Mouse (Mus musculus): Measurements from ENCODE around the gene Tceal3.
"Not testable (repeated sequence)": the region's sequence is repeated elsewhere in the genome, so short reads cannot be mapped to it uniquely, and the experiment has no call there.

The Tceal3 gene

GRCm38 (mm10) chrX:136590199-136590896, at the start of gene Tceal3:
Gene Tceal3 (plus strand): TSS chrX:136590842.
- DNase-seq (ENCODE audit: low spot score) = peak; percentile 54

GRCm38 (mm10) chrX:136543956-136544355, 46.7 kb upstream of the Tceal3 start, which contains the start of gene Kir3dl2:
Gene Kir3dl2 (minus strand): TSS chrX:136544056.
- DNase-seq (ENCODE audit: low spot score) = not testable (repeated sequence)

DNA sequence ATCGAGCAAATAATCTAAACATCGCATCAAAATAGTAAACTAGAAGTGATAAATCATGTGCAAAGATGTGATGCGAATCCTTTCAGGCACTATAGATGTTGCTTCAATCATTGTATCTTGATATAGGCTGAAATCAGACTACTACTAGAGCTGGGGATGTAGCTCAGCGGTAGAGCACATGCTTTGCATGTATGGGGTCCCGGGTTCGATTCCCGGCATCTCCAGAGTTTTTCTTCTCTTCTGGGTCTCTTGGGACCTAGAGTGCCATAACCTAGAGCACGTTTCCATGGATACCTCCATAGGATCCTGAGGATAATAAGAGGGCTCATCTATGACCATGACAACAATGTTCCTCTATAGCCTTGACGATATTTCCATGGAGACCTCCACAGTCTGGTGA, 21.5 kb upstream of the Tceal3 start:
- DNase-seq (ENCODE audit: low spot score) = not testable (repeated sequence)

GRCm38 (mm10) chrX:136584617-136585016, 6.0 kb upstream of the Tceal3 start:
- DNase-seq (ENCODE audit: low spot score) = no peak

GRCm38 (mm10) chrX:136590897-136591257, 235 bp downstream of the Tceal3 start:
- no peak for DNase-seq (ENCODE audit: low spot score)

DNA sequence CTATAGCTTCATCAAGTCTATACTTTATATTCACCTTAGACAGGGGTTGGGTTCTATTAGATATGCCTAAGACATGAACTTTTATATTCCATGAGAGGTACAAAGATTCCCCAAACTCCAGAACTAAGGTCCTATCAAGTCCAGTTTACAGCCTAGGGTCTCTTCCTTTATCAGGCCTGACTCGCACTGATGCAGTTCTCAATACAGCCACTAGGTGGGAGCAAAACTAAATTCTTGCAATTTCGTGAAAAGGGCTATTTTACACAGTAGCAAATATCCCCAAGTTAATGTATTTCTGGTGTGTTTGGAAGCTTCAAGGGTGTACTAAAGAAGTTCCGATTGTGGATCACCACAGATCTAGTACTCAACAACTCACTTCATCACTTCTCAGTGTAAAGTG, 8.8 kb downstream of the Tceal3 start:
- peak; percentile 13 for DNase-seq (ENCODE audit: low spot score)

DNA sequence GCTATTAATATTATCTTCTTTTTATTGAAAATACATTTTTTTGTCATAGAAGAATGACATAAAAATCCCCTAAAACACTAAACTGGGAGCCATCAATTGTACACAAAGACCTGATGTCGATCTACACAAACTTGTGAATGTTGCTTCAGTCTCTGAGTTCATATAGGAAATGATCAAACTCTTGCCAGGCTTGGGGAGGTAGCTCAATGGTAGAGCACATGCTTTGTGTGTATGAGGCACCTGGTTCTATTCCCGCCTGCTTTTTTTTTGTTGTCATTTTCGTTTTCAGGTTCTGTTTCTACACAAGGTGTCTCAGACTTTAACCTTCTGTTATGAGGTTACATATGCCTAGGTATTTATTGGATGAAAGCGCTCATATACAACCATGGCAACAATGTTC, 16.3 kb downstream of the Tceal3 start:
- DNase-seq (ENCODE audit: low spot score) = no peak

GRCm38 (mm10) chrX:136607395-136607794, 16.8 kb downstream of the Tceal3 start:
- DNase-seq (ENCODE audit: low spot score) = no peak

- no peak for DNase-seq (ENCODE audit: low spot score)
These were observed 20.7 kb downstream of the Tceal3 start for GRCm38 (mm10) chrX:136611346-136611745.

GRCm38 (mm10) chrX:136615889-136616288, 25.2 kb downstream of the Tceal3 start:
- not testable (repeated sequence) for DNase-seq (ENCODE audit: low spot score)

- peak; percentile 20 for DNase-seq (ENCODE audit: low spot score)
These were observed 34.4 kb downstream of the Tceal3 start for GRCm38 (mm10) chrX:136624905-136625569.

DNA sequence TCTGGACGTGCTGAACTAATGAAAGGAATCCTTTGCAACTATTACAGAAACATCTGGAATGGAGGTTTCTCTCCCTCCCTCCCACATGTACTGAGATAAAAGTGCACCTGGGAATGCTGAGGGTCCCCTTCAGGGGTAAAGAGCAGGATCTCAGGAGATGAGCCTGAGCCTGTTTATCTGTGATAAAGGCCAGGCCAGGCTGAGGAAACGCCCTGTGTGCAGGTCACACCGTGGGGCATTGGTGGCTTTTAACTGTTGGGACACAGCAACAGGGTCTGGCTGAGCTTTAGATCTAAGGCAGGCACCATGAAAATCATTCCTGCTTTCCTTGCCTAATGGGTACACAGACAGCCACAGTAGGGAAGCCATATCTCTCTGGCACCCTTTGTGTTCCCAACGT, 35.3 kb downstream of the Tceal3 start:
- no peak for DNase-seq (ENCODE audit: low spot score)

DNA sequence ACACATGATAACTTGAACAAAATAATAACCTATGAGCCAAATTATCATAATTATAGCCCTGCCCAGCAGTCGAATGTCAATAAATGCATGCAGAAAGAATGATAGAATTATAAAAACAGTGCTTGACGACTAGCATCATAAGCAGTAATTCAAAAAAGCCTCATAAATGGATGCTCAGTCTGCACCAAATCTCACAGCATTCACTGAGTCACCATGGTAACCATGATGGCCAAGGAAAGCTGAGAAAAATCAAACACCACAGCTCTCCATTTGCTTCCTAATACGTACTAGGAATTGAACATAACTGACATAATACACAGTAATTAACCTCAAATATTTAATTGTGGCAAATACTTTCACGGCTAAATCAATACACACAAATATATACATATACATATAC, 44.5 kb downstream of the Tceal3 start:
- DNase-seq (ENCODE audit: low spot score) = peak; percentile 15

GRCm38 (mm10) chrX:136639754-136640153, 49.1 kb downstream of the Tceal3 start:
- peak; percentile 24 for DNase-seq (ENCODE audit: low spot score)

- DNase-seq (ENCODE audit: low spot score) = not testable (repeated sequence)
These were observed 55.2 kb downstream of the Tceal3 start for GRCm38 (mm10) chrX:136645857-136646256.

- no peak for DNase-seq (ENCODE audit: low spot score)
These were observed 75.7 kb downstream of the Tceal3 start for GRCm38 (mm10) chrX:136666281-136666706.

DNA sequence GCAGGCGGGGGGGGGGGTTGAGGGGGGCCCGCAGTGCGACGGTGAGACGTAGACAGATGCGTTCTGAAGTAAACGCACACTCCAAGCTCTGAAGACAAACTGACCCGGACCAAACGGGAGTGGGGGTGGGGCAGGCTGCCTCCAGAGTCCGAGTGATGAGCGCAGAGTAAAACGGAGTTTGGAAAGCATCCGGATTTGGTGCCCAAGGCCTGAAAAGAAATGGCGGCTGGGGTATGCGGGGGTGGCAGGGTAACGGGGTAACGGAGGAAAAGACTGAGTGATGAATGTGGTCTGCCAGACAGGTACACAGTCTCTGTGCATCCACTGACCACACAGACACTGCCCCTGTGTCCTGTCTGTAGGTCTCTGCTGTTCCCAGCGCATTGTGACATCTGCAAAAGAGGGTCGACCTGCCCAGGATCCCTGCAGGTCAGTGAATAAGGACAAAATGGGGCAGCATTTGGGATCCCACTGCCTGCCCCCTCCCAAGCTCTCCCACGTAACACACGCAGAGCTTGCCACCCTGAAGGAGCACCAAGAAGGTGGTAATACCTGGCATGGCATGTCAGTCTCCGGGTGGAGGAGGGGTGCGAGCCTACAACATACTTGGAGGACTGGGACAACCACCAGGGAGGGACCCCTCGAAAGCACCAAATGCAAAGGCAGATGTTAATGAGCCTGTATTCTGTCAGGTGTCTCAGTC, 76.3 kb downstream of the Tceal3 start:
- not testable (repeated sequence) for DNase-seq (ENCODE audit: low spot score)

- no peak for DNase-seq (ENCODE audit: low spot score)
These were observed 78.2 kb downstream of the Tceal3 start for GRCm38 (mm10) chrX:136668794-136669193.

- no peak for DNase-seq (ENCODE audit: low spot score)
These were observed 90.3 kb downstream of the Tceal3 start for GRCm38 (mm10) chrX:136680989-136681388.

DNA sequence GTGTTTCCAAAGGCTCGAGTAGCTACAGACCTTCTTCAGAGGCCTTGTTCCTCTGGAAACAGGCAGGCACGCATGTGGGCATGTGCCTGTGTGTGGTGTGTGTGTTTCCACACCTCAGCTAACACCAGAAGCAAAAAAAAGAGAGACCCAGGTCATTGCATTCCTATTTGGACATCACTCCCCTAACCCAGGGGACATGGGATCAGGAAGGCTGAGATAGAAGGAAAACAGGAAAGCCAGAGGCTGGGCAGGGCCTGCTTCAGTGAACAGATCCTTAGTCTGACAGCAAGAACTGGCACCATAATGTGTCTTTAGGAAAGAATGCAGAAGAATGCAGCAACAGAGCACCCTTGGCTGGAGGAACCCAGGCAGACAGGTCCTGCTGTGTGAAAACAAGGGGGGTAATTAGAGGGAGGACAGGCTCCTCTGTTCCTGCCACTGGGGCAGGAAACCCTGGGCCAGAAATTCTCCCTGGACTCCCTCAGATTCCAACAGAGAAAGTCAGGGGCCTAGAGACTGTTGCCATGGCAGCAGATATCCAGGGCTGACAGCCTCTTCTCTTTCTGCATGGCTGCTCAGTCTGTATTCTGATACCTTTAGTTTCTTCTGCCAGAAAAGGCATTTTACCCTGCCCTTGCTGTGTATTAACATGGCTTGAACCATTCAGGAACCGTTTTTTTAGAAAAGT, 101.1 kb downstream of the Tceal3 start:
- not testable (repeated sequence) for DNase-seq (ENCODE audit: low spot score)

- DNase-seq (ENCODE audit: low spot score) = no peak
These were observed 101.6 kb downstream of the Tceal3 start for GRCm38 (mm10) chrX:136692294-136692675.

GRCm38 (mm10) chrX:136693196-136693595, 102.6 kb downstream of the Tceal3 start:
- no peak for DNase-seq (ENCODE audit: low spot score)

All from layer of hippocampus, adult 9-10 months (tissue).